Mouse (Mus musculus) lung, adult 2 months (tissue): Measurements from ENCODE around the gene Tut7.

ENCODE experiments used
- CTCF ChIP-seq: fragments of 200-500 bp; IDR thresholded peaks from 2 replicates; pipeline ENCODE4 v1.5.1; 2011; ENCODE audit warnings: mild to moderate bottlenecking, low read length, control low read depth; ENCODE audit not compliant: insufficient read depth
- POLR2A ChIP-seq: fragments of 200-500 bp; IDR thresholded peaks from 2 replicates; pipeline ENCODE4 v1.6.1; 2011; ENCODE audit warnings: low read depth, mild to moderate bottlenecking, control low read depth, low read length, borderline replicate concordance; ENCODE audit errors: extremely low read depth

DNA sequence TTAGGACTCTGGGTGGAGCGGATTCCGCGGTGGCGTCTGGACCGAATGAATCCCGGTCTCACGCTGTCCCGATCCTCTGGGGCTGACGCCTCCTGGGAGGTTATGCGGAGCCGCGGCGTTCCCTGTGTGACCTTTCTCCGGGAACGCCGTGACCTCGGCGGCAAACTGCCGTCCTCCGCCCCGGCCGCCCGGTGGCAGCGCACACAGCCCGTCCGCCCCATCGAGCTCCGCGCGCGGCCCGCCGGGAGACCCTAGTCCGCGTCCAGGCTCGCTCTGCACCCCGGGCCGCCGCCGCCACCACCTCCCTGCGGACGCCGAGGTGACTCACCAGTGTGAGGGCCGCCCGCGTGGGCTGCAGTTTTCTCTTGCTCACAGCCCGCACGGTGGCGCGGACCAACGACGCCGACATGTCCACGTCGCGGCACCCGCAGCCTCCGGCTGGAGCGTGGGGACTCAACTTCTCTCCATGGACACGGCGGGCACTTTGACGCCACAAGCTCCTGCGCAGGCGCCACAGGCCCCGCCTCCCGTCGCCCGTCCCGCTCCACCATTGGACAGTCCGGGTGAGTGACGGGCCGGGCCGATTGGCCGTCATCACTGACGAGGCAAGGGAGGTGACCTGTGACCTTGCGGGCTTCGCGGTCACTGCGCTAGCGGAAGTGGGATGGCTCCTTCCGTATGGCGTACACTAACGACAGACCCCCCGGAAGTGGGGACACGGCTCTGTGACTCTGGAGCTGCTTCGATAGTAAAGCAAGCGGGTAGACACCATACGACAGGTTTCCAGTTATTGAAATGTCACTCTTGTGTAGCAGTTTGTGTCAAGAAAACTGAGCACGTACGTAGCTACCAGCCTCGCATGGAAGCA is 53.4 kb downstream of the Tut7 start, which contains the start of gene Isca1:
- TF ChIP-seq POLR2A (peak; percentile 73), CTCF (no peak)
